Mouse (Mus musculus) lung, postnatal 0 days (tissue): ENCODE measurements around the gene Mettl3.

Experiments
- CTCF ChIP-seq: IDR thresholded peaks from 2 replicates; pipeline ENCODE4 v1.5.1; 2016; ENCODE audit warnings: antibody characterized with exemption, mild to moderate bottlenecking
- EP300 ChIP-seq: IDR thresholded peaks from 2 replicates; pipeline ENCODE4 v1.6.1; 2016; ENCODE audit warnings: antibody characterized with exemption, mild to moderate bottlenecking, control low read depth

GRCm38 (mm10) chr14:52327910-52328812 is 23.2 kb upstream of the Mettl3 start, which contains the start of gene Sall2:
- TF ChIP-seq CTCF: no peak
- TF ChIP-seq EP300: no peak
